Mouse (Mus musculus): ENCODE measurements around the gene BC025920.

DNA sequence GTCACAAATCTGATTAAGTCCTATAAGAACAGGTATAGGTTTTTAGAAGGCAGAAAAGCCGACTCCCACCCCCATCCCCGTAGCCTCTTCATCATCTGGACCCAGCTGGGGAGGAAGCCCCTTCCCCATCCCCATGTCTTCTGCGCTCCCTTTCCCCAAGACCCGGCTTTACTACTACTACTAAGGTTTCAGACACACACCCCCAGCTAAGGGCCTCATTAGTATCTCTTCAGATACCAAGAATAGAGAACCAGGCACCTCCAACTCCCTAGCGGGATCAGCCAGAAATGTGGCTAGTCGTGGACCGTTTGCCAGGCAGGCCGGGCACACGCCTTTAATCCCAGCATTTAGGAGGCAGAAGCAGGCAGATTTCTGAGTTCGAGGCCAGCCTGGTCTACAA is 6.0 kb upstream of the BC025920 start:
- no peak for TF ChIP-seq POLR2A (IDR thresholded peaks at IDR 0.05; ENCODE audit: extremely low read depth, insufficient read depth, low read length)
- TF ChIP-seq CTCF (IDR thresholded peaks at IDR 0.05; ENCODE audit: low read depth, low read length) = no peak

Data from liver, adult 2 months (tissue).